Mouse (Mus musculus) central nervous system, embryonic 14 days (tissue): ENCODE data around the gene Dhx30. TPM values are rescaled to one million over a fixed set of nuclear protein-coding genes. Genes with fewer than 3 reads are reported as not detected.

Source experiments
- polyA plus RNA-seq: library from polyadenylated mRNA; depleted of rRNA; stranded (reverse); fragments of >200 nt; gene quantifications from 2 replicates; pipeline ENCODE4 v1.2.3, GENCODE M21; 2012; rRNA removed

Gene Dhx30
- polyA plus RNA-seq = 196 and 218 TPM in 2 replicates

GRCm38 (mm10) chr9:110117779-110118139 lies at the start of gene Dhx30:
Gene Dhx30, minus strand, starts transcription at chr9:110117830.

GRCm38 (mm10) chr9:110116977-110117778 lies 452 bp downstream of the Dhx30 start, which contains the start of gene Smarcc1:
Gene Smarcc1, plus strand, starts transcription at chr9:110117708.

Other genes starting within 250 kb of the Dhx30 start
- 18.4 and 18.6 TPM in 2 replicates for gene Cdc25a, start 242.3 kb downstream of the Dhx30 start, polyA plus RNA-seq
- 176 and 198 TPM in 2 replicates for gene Map4, start 186.4 kb downstream of the Dhx30 start, polyA plus RNA-seq
- gene Smarcc1, start 122 bp downstream of the Dhx30 start, polyA plus RNA-seq = 73.8 and 80.2 TPM in 2 replicates
- gene Cspg5, start 126.0 kb upstream of the Dhx30 start, polyA plus RNA-seq = 85.3 and 86.8 TPM in 2 replicates
- 47.1 and 49.3 TPM in 2 replicates for gene Elp6, start 187.3 kb upstream of the Dhx30 start, polyA plus RNA-seq
- gene Scap, start 215.5 kb upstream of the Dhx30 start, polyA plus RNA-seq = 30.4 and 36.7 TPM in 2 replicates